Mouse (Mus musculus): ENCODE data around the gene Itk.

The Itk gene

GRCm38 (mm10) chr11:46276778-46277177 lies 112.5 kb downstream of the Itk start:
- in situ Hi-C loops (cut with MseI, MboI): loop anchor here (5.0 to 10.0 kb wide), 2 partner anchors 156 to 158 kb away; partner anchors contain the start of gene Med7 (in 1 of the 2)

GRCm38 (mm10) chr11:46276168-46276567 lies 113.1 kb downstream of the Itk start:
- in situ Hi-C loops (cut with MseI, MboI): loop anchor here (5.0 to 10.0 kb wide), 2 partner anchors 156 to 159 kb away; partner anchors contain the start of gene Med7 (in 1 of the 2)

- in situ Hi-C loops (cut with MseI, MboI): loop anchor here (5.0 to 10.0 kb wide), 2 partner anchors 157 to 159 kb away; partner anchors contain the start of gene Med7 (in 1 of the 2)
Observed at GRCm38 (mm10) chr11:46275302-46275701, 114.0 kb downstream of the Itk start.
